Mouse (Mus musculus): ENCODE data around the gene Tent4b. TPM values are rescaled to one million over a fixed set of nuclear protein-coding genes. Genes with fewer than 3 reads are reported as not detected.
"Not testable (repeated sequence)": the region's sequence is repeated elsewhere in the genome, so short reads cannot be mapped to it uniquely, and the experiment has no call there.

Gene Tent4b
- 10 to 100 TPM; 15.6 to 17.8 TPM for total RNA-seq (2021)

GRCm38 (mm10) chr8:88198945-88199571 is at the start of gene Tent4b:
Gene Tent4b, plus strand, starts transcription at chr8:88199213.
- DNase-seq (ENCODE audit: low spot score): peak; percentile 91

GRCm38 (mm10) chr8:88150910-88151371 is 48.1 kb upstream of the Tent4b start:
- no peak for DNase-seq (ENCODE audit: low spot score)
- intact Hi-C loops (cut with DNase I): loop anchor here (10.0 kb wide), 1 partner anchor 194 kb away; no protein-coding TSS in a partner anchor

More at GRCm38 (mm10) chr8:88198945-88199571, at the start of gene Tent4b:
- intact Hi-C loops (cut with DNase I): loop anchor here (5.0 kb wide), 1 partner anchor 158 kb away; no protein-coding TSS in a partner anchor

- no peak for DNase-seq (ENCODE audit: low spot score)
- intact Hi-C loops (cut with DNase I): no loop called here
These were observed 38.6 kb upstream of the Tent4b start for GRCm38 (mm10) chr8:88160237-88160995.

- DNase-seq (ENCODE audit: low spot score): no peak
- intact Hi-C loops (cut with DNase I): no loop called here
These were observed 37.6 kb upstream of the Tent4b start for GRCm38 (mm10) chr8:88161439-88161838.

- DNase-seq (ENCODE audit: low spot score): no peak
- intact Hi-C loops (cut with DNase I): no loop called here
These were observed 23.7 kb upstream of the Tent4b start for GRCm38 (mm10) chr8:88175264-88175663.

GRCm38 (mm10) chr8:88177291-88177690 is 21.7 kb upstream of the Tent4b start:
- no peak for DNase-seq (ENCODE audit: low spot score)
- intact Hi-C loops (cut with DNase I): no loop called here

- DNase-seq (ENCODE audit: low spot score): no peak
These were observed 15.9 kb upstream of the Tent4b start for GRCm38 (mm10) chr8:88183121-88183520.

GRCm38 (mm10) chr8:88184914-88185313 is 14.1 kb upstream of the Tent4b start:
- DNase-seq (ENCODE audit: low spot score): no peak
- intact Hi-C loops (cut with DNase I): no loop called here

More at GRCm38 (mm10) chr8:88183121-88183520, 15.9 kb upstream of the Tent4b start:
- intact Hi-C loops (cut with DNase I): no loop called here

GRCm38 (mm10) chr8:88185716-88186115 is 13.3 kb upstream of the Tent4b start:
- intact Hi-C loops (cut with DNase I): no loop called here
- no peak for DNase-seq (ENCODE audit: low spot score)

- intact Hi-C loops (cut with DNase I): loop anchor here (5.0 kb wide), 1 partner anchor 160 kb away; no protein-coding TSS in a partner anchor
These were observed 1.7 kb upstream of the Tent4b start for GRCm38 (mm10) chr8:88197328-88197727.

GRCm38 (mm10) chr8:88198551-88198944 is 465 bp upstream of the Tent4b start:
- no peak for DNase-seq (ENCODE audit: low spot score)
- intact Hi-C loops (cut with DNase I): loop anchor here (5.0 kb wide), 1 partner anchor 159 kb away; no protein-coding TSS in a partner anchor

More at GRCm38 (mm10) chr8:88197328-88197727, 1.7 kb upstream of the Tent4b start:
- no peak for DNase-seq (ENCODE audit: low spot score)

- DNase-seq (ENCODE audit: low spot score): peak; percentile 15
- intact Hi-C loops (cut with DNase I): loop anchor here (5.0 kb wide), 2 partner anchors 42 to 157 kb away; no protein-coding TSS in a partner anchor
These were observed 938 bp downstream of the Tent4b start for GRCm38 (mm10) chr8:88199700-88200601.

- no peak for DNase-seq (ENCODE audit: low spot score)
- intact Hi-C loops (cut with DNase I): loop anchor here (5.0 kb wide), 1 partner anchor 41 kb away; no protein-coding TSS in a partner anchor
These were observed 1.9 kb downstream of the Tent4b start for GRCm38 (mm10) chr8:88200724-88201495.

GRCm38 (mm10) chr8:88201641-88202040 is 2.6 kb downstream of the Tent4b start:
- no peak for DNase-seq (ENCODE audit: low spot score)
- intact Hi-C loops (cut with DNase I): loop anchor here (5.0 kb wide), 1 partner anchor 41 kb away; no protein-coding TSS in a partner anchor

GRCm38 (mm10) chr8:88206016-88206415 is 7.0 kb downstream of the Tent4b start:
- no peak for DNase-seq (ENCODE audit: low spot score)
- intact Hi-C loops (cut with DNase I): no loop called here

GRCm38 (mm10) chr8:88207121-88207821 is 8.3 kb downstream of the Tent4b start:
- DNase-seq (ENCODE audit: low spot score): no peak
- intact Hi-C loops (cut with DNase I): no loop called here

- intact Hi-C loops (cut with DNase I); DNase-seq (ENCODE audit: low spot score): not testable (repeated sequence)
These were observed 11.2 kb downstream of the Tent4b start for GRCm38 (mm10) chr8:88209930-88210827.
